Mouse (Mus musculus) heart, adult 2 months (tissue): Measurements from ENCODE around the gene Usf1.

Source experiments
- CTCF ChIP-seq: fragments of 200-600 bp; IDR thresholded peaks from 2 replicates; pipeline ENCODE4 v1.8.1; 2022; ENCODE audit warnings: antibody characterized with exemption, mild to moderate bottlenecking, moderate library complexity
- POLR2A ChIP-seq: fragments of 200-500 bp; IDR thresholded peaks from 2 replicates; pipeline ENCODE4 v1.6.1; 2011; ENCODE audit warnings: mild to moderate bottlenecking, low read depth, low read length, control low read depth; ENCODE audit not compliant: insufficient read depth

GRCm38 (mm10) chr1:171378298-171378697, 32.8 kb upstream of the Usf1 start:
- TF ChIP-seq CTCF (no peak), POLR2A (no peak)
